Mouse (Mus musculus) thymus, postnatal 14 days (tissue): ENCODE data around the gene Dnaja3.

ENCODE experiments used
- DNase-seq: peaks from one replicate; pipeline ENCODE4 v3.0.0; 2021

Dnaja3 gene

GRCm38 (mm10) chr16:4643670-4644419, 4.1 kb downstream of the Dnaja3 start:
- no peak for DNase-seq

- no peak for DNase-seq
Measured at GRCm38 (mm10) chr16:4645867-4646266, 6.1 kb downstream of the Dnaja3 start.

GRCm38 (mm10) chr16:4646831-4647230, 7.0 kb downstream of the Dnaja3 start:
- DNase-seq: no peak

- no peak for DNase-seq
Measured at GRCm38 (mm10) chr16:4647651-4648141, 7.9 kb downstream of the Dnaja3 start.

- DNase-seq: no peak
Measured at GRCm38 (mm10) chr16:4648416-4649023, 8.7 kb downstream of the Dnaja3 start.

- DNase-seq: no peak
Measured at GRCm38 (mm10) chr16:4649211-4649610, 9.4 kb downstream of the Dnaja3 start.

GRCm38 (mm10) chr16:4649692-4650091, 9.9 kb downstream of the Dnaja3 start:
- DNase-seq: no peak

- no peak for DNase-seq
Measured at GRCm38 (mm10) chr16:4650161-4650560, 10.4 kb downstream of the Dnaja3 start.

GRCm38 (mm10) chr16:4651081-4651480, 11.3 kb downstream of the Dnaja3 start:
- no peak for DNase-seq

- no peak for DNase-seq
Measured at GRCm38 (mm10) chr16:4651624-4652023, 11.8 kb downstream of the Dnaja3 start.

- no peak for DNase-seq
Measured at GRCm38 (mm10) chr16:4652707-4653416, 13.1 kb downstream of the Dnaja3 start.

- no peak for DNase-seq
Measured at GRCm38 (mm10) chr16:4654706-4655105, 14.9 kb downstream of the Dnaja3 start.

- no peak for DNase-seq
Measured at GRCm38 (mm10) chr16:4655251-4655734, 15.5 kb downstream of the Dnaja3 start.

GRCm38 (mm10) chr16:4655764-4656570, 16.2 kb downstream of the Dnaja3 start:
- no peak for DNase-seq

- no peak for DNase-seq
Measured at GRCm38 (mm10) chr16:4656571-4657081, 16.8 kb downstream of the Dnaja3 start.

- no peak for DNase-seq
Measured at GRCm38 (mm10) chr16:4658781-4659245, 19.0 kb downstream of the Dnaja3 start.

GRCm38 (mm10) chr16:4659326-4659725, 19.5 kb downstream of the Dnaja3 start:
- DNase-seq: no peak

GRCm38 (mm10) chr16:4661605-4662004, 21.8 kb downstream of the Dnaja3 start:
- no peak for DNase-seq

- no peak for DNase-seq
Measured at GRCm38 (mm10) chr16:4663806-4664205, 24.0 kb downstream of the Dnaja3 start.

GRCm38 (mm10) chr16:4665726-4666125, 25.9 kb downstream of the Dnaja3 start:
- no peak for DNase-seq

- DNase-seq: peak; percentile 90
Measured at GRCm38 (mm10) chr16:4667190-4667808, 27.5 kb downstream of the Dnaja3 start.

GRCm38 (mm10) chr16:4670317-4670716, 30.5 kb downstream of the Dnaja3 start:
- DNase-seq: no peak
